Mouse (Mus musculus): ENCODE results near the gene Kctd2.
A peak's percentile ranks its signal among the peaks of the same experiment; 100 is the strongest.

Kctd2 gene

GRCm38 (mm10) chr11:115384587-115384986, 35.3 kb upstream of the Kctd2 start:
- no peak for TF ChIP-seq GATA4 (IDR thresholded peaks at IDR 0.05; ENCODE audit: insufficient replicate concordance, low read length)

- no peak for TF ChIP-seq GATA4 (IDR thresholded peaks at IDR 0.05; ENCODE audit: insufficient replicate concordance, low read length)
Measured at GRCm38 (mm10) chr11:115391358-115391757, 28.6 kb upstream of the Kctd2 start.

- TF ChIP-seq GATA4 (IDR thresholded peaks at IDR 0.05; ENCODE audit: insufficient replicate concordance, low read length) = no peak
Measured at GRCm38 (mm10) chr11:115393721-115394325, 26.1 kb upstream of the Kctd2 start.

- TF ChIP-seq GATA4 (IDR thresholded peaks at IDR 0.05; ENCODE audit: insufficient replicate concordance, low read length) = no peak
Measured at GRCm38 (mm10) chr11:115398085-115398484, 21.8 kb upstream of the Kctd2 start.

GRCm38 (mm10) chr11:115400126-115400525, 19.8 kb upstream of the Kctd2 start:
- no peak for TF ChIP-seq GATA4 (IDR thresholded peaks at IDR 0.05; ENCODE audit: insufficient replicate concordance, low read length)

GRCm38 (mm10) chr11:115400630-115401391, 19.1 kb upstream of the Kctd2 start:
- no peak for TF ChIP-seq GATA4 (IDR thresholded peaks at IDR 0.05; ENCODE audit: insufficient replicate concordance, low read length)

- TF ChIP-seq GATA4 (IDR thresholded peaks at IDR 0.05; ENCODE audit: insufficient replicate concordance, low read length) = 0 out of 2 replicates have a peak, but pooled peaks have one; percentile 28
Measured at GRCm38 (mm10) chr11:115403338-115404124, 16.4 kb upstream of the Kctd2 start, which contains the start of gene Mrpl58. Mrpl58 (plus strand) TSS chr11:115403752.

GRCm38 (mm10) chr11:115405723-115406122, 14.2 kb upstream of the Kctd2 start:
- TF ChIP-seq GATA4 (IDR thresholded peaks at IDR 0.05; ENCODE audit: insufficient replicate concordance, low read length) = no peak

- no peak for TF ChIP-seq GATA4 (IDR thresholded peaks at IDR 0.05; ENCODE audit: insufficient replicate concordance, low read length)
Measured at GRCm38 (mm10) chr11:115406858-115407401, 13.0 kb upstream of the Kctd2 start.

- no peak for TF ChIP-seq GATA4 (IDR thresholded peaks at IDR 0.05; ENCODE audit: insufficient replicate concordance, low read length)
Measured at GRCm38 (mm10) chr11:115408266-115408920, 11.5 kb upstream of the Kctd2 start.

GRCm38 (mm10) chr11:115409556-115409955, 10.4 kb upstream of the Kctd2 start:
- TF ChIP-seq GATA4 (IDR thresholded peaks at IDR 0.05; ENCODE audit: insufficient replicate concordance, low read length) = no peak

GRCm38 (mm10) chr11:115420336-115421190, 635 bp downstream of the Kctd2 start:
- no peak for TF ChIP-seq GATA4 (IDR thresholded peaks at IDR 0.05; ENCODE audit: insufficient replicate concordance, low read length)

GRCm38 (mm10) chr11:115421328-115421727, 1.4 kb downstream of the Kctd2 start:
- TF ChIP-seq GATA4 (IDR thresholded peaks at IDR 0.05; ENCODE audit: insufficient replicate concordance, low read length) = no peak

GRCm38 (mm10) chr11:115421972-115422371, 2.0 kb downstream of the Kctd2 start:
- TF ChIP-seq GATA4 (IDR thresholded peaks at IDR 0.05; ENCODE audit: insufficient replicate concordance, low read length) = no peak

Measured in liver, adult (tissue).